Mouse (Mus musculus): ENCODE measurements around the gene Tmeff2. TPM values are rescaled to one million over a fixed set of nuclear protein-coding genes. Genes with fewer than 3 reads are reported as not detected.

The Tmeff2 gene
- not detected for polyA plus RNA-seq (2017; shearing (Covaris generic))

GRCm38 (mm10) chr1:50900386-50900785, at the start of gene Tmeff2:
Gene Tmeff2, plus strand, starts transcription at chr1:50900647.

All from activated CD4-positive, CD25-positive, alpha-beta regulatory T cell, adult 9 weeks (primary cell).